Mouse (Mus musculus) hindbrain, embryonic 13.5 days (tissue): ENCODE data around the gene Amn1. TPM values are rescaled to one million over a fixed set of nuclear protein-coding genes. Genes with fewer than 3 reads are reported as not detected.
"Not testable (repeated sequence)": the region's sequence is repeated elsewhere in the genome, so short reads cannot be mapped to it uniquely, and the experiment has no call there.

ENCODE experiments used
- ATAC-seq: fragments of 200-750 bp; cut with Nextera tagmentation; 2 replicates; pipeline ENCODE4 v1.8.0; 2017; ENCODE audit warnings: moderate TSS enrichment; ENCODE audit not compliant: low FRiP score
- H3K27ac ChIP-seq: fragments of 300-500 bp; sonication (generic); 2 replicates; pipeline ENCODE4 v1.5.1; 2015; ENCODE audit warnings: inconsistent platforms, mild to moderate bottlenecking, moderate library complexity
- H3K27me3 ChIP-seq: fragments of 300-500 bp; sonication (generic); 2 replicates; pipeline ENCODE4 v1.6.1; 2015; ENCODE audit warnings: mild to moderate bottlenecking, inconsistent platforms
- H3K36me3 ChIP-seq: fragments of 300-500 bp; sonication (generic); 2 replicates; pipeline ENCODE4 v1.6.1; 2015; ENCODE audit warnings: mild to moderate bottlenecking, inconsistent platforms
- H3K4me1 ChIP-seq: fragments of 300-500 bp; sonication (generic); replicated peaks from 2 replicates; pipeline ENCODE4 v1.6.1; 2015; ENCODE audit warnings: inconsistent platforms
- H3K4me2 ChIP-seq: fragments of 300-500 bp; sonication (generic); 2 replicates; pipeline ENCODE4 v1.6.1; 2015; ENCODE audit warnings: inconsistent platforms, mild to moderate bottlenecking, moderate library complexity
- H3K4me3 ChIP-seq: fragments of 300-500 bp; sonication (generic); 2 replicates; pipeline ENCODE4 v1.5.1; 2015; ENCODE audit warnings: mild to moderate bottlenecking, inconsistent platforms
- H3K9ac ChIP-seq: fragments of 300-500 bp; sonication (generic); 2 replicates; pipeline ENCODE4 v1.6.1; 2015; ENCODE audit warnings: mild to moderate bottlenecking, inconsistent platforms
- H3K9me3 ChIP-seq: fragments of 300-500 bp; sonication (generic); 2 replicates; pipeline ENCODE4 v1.6.1; 2016; ENCODE audit warnings: inconsistent platforms
- WGBS: fragments of 180-500 bp; shearing (Covaris S2); methylation state at CpG from one replicate; pipeline ENCODE4 v1.1.7; 2015; 5-methylcytosine and 5-hydroxymethylcytosine counted together
- polyA plus RNA-seq: library from polyadenylated mRNA; unstranded; fragments of >200 nt; fragmentation: Nextera tagmentation; extraction: Ambion mirVana; gene quantifications from 2 replicates; pipeline ENCODE4 v1.2.1, GENCODE M21; 2015

The Amn1 gene
- 110 and 122 TPM in 2 replicates for polyA plus RNA-seq

DNA sequence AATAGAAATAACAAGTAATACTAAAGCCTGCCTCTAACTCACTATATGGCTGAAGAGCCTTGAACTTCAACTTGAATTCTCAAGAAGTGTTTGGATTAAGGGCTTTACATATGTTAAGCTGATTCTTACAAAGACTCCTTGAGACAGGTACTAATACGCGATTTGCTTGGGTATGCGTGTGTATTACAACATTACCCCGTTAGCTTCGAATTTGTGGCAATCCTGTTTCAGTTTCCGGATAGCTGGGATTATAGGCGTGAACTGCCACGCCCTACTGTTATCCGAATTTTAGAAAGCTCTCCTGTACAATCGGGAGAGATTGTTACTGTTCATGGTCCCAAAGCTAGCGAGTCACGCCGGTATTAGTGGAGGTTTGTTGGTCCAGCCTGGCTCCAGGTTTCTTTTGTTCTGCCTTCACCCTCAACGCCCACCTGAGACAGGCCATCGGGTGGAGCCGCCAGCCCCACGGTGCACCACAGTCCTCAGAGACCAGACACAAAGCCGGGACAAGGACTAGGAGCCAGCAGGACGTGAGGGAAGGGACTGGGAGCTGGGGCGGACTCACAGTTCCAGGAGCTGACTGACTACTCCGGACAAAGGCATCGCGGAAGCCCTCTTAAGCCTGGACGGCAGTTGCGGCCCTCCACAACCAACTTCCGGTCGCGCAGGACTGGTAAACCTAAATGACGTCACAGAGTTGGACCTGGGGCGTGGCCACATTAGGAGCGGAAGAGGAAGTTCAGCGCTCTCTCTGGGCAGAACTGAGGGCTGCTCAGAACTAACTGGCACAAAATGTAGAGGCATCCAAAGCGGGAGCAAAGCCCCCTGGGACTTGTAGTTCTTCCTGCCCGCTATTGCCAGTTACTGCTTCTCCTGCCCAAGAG lies at the start of gene Amn1:
Amn1 (minus strand) TSS at position 672 of the 884 bp plus-strand sequence.
- Histone ChIP-seq H3K27me3 (no peaks in the 10 kb centered on the region), H3K4me3 (peak within 1 kb of the TSS; percentile 78), H3K9me3 (no peaks in the 10 kb centered on the region), H3K27ac (peak within 1 kb of the TSS; percentile 97), H3K4me2 (peak within 1 kb of the TSS; percentile 62), H3K36me3 (peaks cover 9% of the 10 kb centered on the region), H3K4me1 (peaks cover 23% of the 10 kb centered on the region), H3K9ac (peak within 1 kb of the TSS; percentile 94)
- ATAC-seq, result peak; percentile 100
- under 1% methylated on average over 34 of the region's 34 CpGs for WGBS

- Histone ChIP-seq H3K27ac (no peak overlapping the region), H3K36me3 (no peaks in the 10 kb centered on the region), H3K9ac (no peak overlapping the region), H3K4me1 (no peaks in the 10 kb centered on the region), H3K27me3 (no peaks in the 10 kb centered on the region), H3K4me2 (no peak overlapping the region), H3K9me3 (no peaks in the 10 kb centered on the region), H3K4me3 (no peak overlapping the region)
- no peak for ATAC-seq
- 92% methylated on average over 2 of the region's 2 CpGs for WGBS
Observed at GRCm38 (mm10) chr6:149236807-149237206, 48.3 kb upstream of the Amn1 start.

- Histone ChIP-seq H3K27ac (no peak overlapping the region), H3K9me3 (no peaks in the 10 kb centered on the region), H3K4me2 (no peak overlapping the region), H3K4me1 (no peaks in the 10 kb centered on the region), H3K27me3 (no peaks in the 10 kb centered on the region), H3K36me3 (no peaks in the 10 kb centered on the region), H3K9ac (no peak overlapping the region), H3K4me3 (no peak overlapping the region)
- 95% methylated on average over 3 of the region's 3 CpGs for whole genome bisulfite sequencing
- no peak for ATAC-seq
Observed at GRCm38 (mm10) chr6:149233918-149234317, 45.4 kb upstream of the Amn1 start.

GRCm38 (mm10) chr6:149224751-149225150 lies 36.2 kb upstream of the Amn1 start:
- no peak overlapping the region for H3K27ac ChIP-seq
- no peaks in the 10 kb centered on the region for H3K27me3 ChIP-seq
- ATAC-seq, result no peak
- H3K9ac ChIP-seq, result no peak overlapping the region
- no peak overlapping the region for H3K4me2 ChIP-seq
- no peaks in the 10 kb centered on the region for H3K9me3 ChIP-seq
- H3K36me3 ChIP-seq, result no peaks in the 10 kb centered on the region
- H3K4me1 ChIP-seq, result no peaks in the 10 kb centered on the region
- 92% methylated on average over 4 of the region's 4 CpGs for WGBS
- H3K4me3 ChIP-seq, result no peak overlapping the region

GRCm38 (mm10) chr6:149221296-149221695 lies 32.8 kb upstream of the Amn1 start:
- H3K4me2 ChIP-seq, result no peak overlapping the region
- no peak overlapping the region for H3K4me3 ChIP-seq
- ATAC-seq, result no peak
- H3K9ac ChIP-seq, result no peak overlapping the region
- H3K4me1 ChIP-seq, result no peaks in the 10 kb centered on the region
- H3K36me3 ChIP-seq, result no peaks in the 10 kb centered on the region
- no peaks in the 10 kb centered on the region for H3K9me3 ChIP-seq
- no peak overlapping the region for H3K27ac ChIP-seq
- H3K27me3 ChIP-seq, result no peaks in the 10 kb centered on the region

DNA sequence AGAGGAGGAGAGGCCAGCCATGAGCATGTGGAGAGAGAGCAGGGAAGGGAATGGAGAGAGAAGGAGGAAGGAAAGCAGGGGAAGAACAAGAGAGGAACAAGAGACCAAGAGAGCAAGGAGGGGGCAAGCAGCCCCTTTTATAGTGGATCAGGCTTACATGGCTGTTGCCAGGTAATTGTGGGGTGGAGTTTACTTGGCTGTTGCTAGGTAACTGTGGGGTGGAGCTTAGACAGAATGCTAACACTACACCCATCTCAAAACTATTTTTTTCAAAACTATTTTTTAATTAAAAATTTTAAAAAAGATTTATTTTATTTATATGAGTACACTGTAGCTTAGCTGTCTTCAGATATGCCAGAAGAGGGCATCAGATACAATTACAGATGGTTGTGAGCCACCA lies 10.1 kb upstream of the Amn1 start:
- Histone ChIP-seq H3K4me1 (no peaks in the 10 kb centered on the region), H3K4me3 (no peak overlapping the region), H3K9ac (no peak overlapping the region), H3K27ac (no peak overlapping the region), H3K4me2 (no peak overlapping the region), H3K9me3 (no peaks in the 10 kb centered on the region), H3K36me3 (no peaks in the 10 kb centered on the region), H3K27me3 (no peaks in the 10 kb centered on the region)
- ATAC-seq, result no peak

DNA sequence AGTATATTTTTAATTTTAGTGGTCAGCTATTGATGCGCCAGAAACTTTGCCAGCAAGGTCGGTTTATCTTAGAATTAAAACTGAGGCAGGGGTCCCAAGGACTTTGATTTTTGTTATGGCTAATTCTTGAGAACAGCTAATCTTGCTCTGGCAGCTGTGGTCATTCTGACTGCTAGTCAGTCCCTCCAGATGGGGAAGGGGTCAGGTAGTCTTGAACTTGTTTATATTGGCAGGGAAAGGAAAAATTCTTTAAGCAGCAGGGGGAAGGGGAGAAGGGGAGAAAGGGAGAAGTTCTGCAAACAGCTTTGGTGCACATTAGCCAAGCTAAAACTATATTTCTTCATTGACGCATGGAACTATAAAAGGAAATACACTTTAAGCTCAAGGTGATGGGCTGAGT lies 8.6 kb upstream of the Amn1 start:
- Histone ChIP-seq H3K9ac (no peak overlapping the region), H3K4me2 (no peak overlapping the region), H3K4me3 (no peak overlapping the region), H3K36me3 (no peaks in the 10 kb centered on the region), H3K27me3 (no peaks in the 10 kb centered on the region), H3K9me3 (no peaks in the 10 kb centered on the region), H3K27ac (no peak overlapping the region), H3K4me1 (no peaks in the 10 kb centered on the region)
- ATAC-seq, result no peak
- WGBS, result 83% methylated on average over 3 of the region's 3 CpGs

DNA sequence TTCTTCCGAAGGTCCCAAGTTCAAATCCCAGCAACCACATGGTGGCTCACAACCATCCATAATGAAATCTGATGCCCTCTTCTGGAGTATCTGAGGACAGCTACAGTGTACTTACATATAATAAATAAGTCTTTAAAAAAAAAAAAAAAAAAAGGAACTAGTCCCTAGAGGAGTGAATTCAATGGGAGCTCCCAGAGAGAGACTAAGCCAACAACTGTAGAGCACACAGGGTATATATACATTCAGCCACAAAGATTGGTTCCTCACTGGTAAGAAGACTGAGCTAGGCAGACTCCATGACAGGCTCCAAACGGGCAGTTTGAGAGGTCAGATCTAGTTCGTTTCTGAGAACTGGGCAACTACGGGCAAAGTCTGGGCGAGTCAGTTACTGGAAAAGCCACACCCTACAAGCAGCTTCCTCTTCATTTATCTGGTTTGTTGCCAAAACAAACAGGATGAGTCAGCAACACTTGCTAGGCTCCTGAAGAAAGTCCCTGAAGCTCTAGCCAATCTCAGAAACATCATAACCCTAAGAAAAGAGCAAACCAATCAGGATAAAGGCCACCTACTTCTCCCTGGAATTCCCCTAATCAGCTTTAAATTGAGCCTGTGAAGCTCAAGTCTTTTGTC lies 4.9 kb upstream of the Amn1 start:
- WGBS, result 84% methylated on average over 5 of the region's 5 CpGs
- H3K9ac ChIP-seq, result no peak overlapping the region
- H3K9me3 ChIP-seq, result no peaks in the 10 kb centered on the region
- no peak overlapping the region for H3K4me2 ChIP-seq
- H3K4me1 ChIP-seq, result no peaks in the 10 kb centered on the region
- H3K4me3 ChIP-seq, result no peak overlapping the region
- H3K27ac ChIP-seq, result no peak overlapping the region
- H3K27me3 ChIP-seq, result no peaks in the 10 kb centered on the region
- no peak for ATAC-seq
- H3K36me3 ChIP-seq, result no peaks in the 10 kb centered on the region

- H3K36me3 ChIP-seq, H3K4me3 ChIP-seq, H3K9ac ChIP-seq, H3K4me1 ChIP-seq, H3K27me3 ChIP-seq, H3K4me2 ChIP-seq, ATAC-seq, H3K27ac ChIP-seq, H3K9me3 ChIP-seq: not testable (repeated sequence)
- 88% methylated on average over 5 of the region's 5 CpGs for WGBS
Observed at GRCm38 (mm10) chr6:149191951-149192350, 3.4 kb upstream of the Amn1 start.

DNA sequence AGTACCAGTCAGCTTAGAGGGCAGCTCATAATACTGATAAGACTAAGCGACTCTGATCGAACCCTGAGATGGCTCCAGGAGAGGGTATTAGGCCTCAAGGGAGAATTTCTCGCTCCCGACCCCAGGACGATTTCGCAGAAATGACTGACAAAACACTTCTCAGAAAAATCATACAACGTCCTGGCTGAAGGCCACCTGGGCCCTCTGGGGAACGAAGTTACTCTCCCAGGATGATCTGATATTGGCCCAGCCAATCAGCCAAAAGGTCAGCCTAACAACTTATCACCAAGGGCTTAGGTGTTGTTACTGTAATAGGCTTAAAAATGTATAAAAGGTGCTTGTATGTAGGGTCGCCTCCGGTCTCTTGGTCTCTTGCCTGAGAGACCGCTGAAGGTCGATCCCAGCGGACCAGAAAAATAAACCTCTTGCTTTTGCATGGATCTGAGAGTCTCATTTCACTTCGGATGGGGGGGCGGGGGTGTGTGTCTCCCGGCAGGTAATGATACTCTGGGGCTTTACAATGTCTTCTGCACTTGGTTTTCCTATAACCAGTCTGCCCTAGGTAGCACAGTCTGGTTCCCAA lies 919 bp upstream of the Amn1 start:
- H3K4me2 ChIP-seq, result peak overlapping the region; percentile 62; the same call in 1 of the 2 replicates
- no peak overlapping the region for H3K4me3 ChIP-seq
- WGBS, result 94% methylated on average over 16 of the region's 16 CpGs
- peak overlapping the region; percentile 97; the same call in 1 of the 2 replicates for H3K27ac ChIP-seq
- no peak overlapping the region for H3K9ac ChIP-seq
- no peaks in the 10 kb centered on the region for H3K9me3 ChIP-seq
- no peaks in the 10 kb centered on the region for H3K27me3 ChIP-seq
- H3K36me3 ChIP-seq, result no peaks in the 10 kb centered on the region
- ATAC-seq, result no peak
- peaks cover 23% of the 10 kb centered on the region for H3K4me1 ChIP-seq

GRCm38 (mm10) chr6:149188925-149189257 lies 379 bp upstream of the Amn1 start:
- peaks cover 23% of the 10 kb centered on the region for H3K4me1 ChIP-seq
- 38% methylated on average over 8 of the region's 8 CpGs for WGBS
- peak overlapping the region; percentile 78 for H3K4me3 ChIP-seq
- no peaks in the 10 kb centered on the region for H3K9me3 ChIP-seq
- peak overlapping the region; percentile 94 for H3K9ac ChIP-seq
- peak; percentile 89 for ATAC-seq
- no peaks in the 10 kb centered on the region for H3K27me3 ChIP-seq
- peaks cover 4% of the 10 kb centered on the region; the same call in 1 of the 2 replicates for H3K36me3 ChIP-seq
- H3K27ac ChIP-seq, result peak overlapping the region; percentile 97
- peak overlapping the region; percentile 62 for H3K4me2 ChIP-seq

- Histone ChIP-seq H3K36me3 (peaks cover 17% of the 10 kb centered on the region), H3K4me3 (peak overlapping the region; percentile 78), H3K9ac (peak overlapping the region; percentile 21; the same call in 1 of the 2 replicates), H3K9me3 (no peaks in the 10 kb centered on the region), H3K4me2 (peak overlapping the region; percentile 62), H3K27me3 (no peaks in the 10 kb centered on the region), H3K4me1 (peaks cover 23% of the 10 kb centered on the region), H3K27ac (no peak overlapping the region)
- WGBS, result 67% methylated on average over 1 of the region's 1 CpGs
- ATAC-seq, result no peak
Observed at GRCm38 (mm10) chr6:149187371-149187770, 1.1 kb downstream of the Amn1 start.
